Mouse (Mus musculus) E14TG2a.4 (cell line): ENCODE measurements around the gene Plcd3.

ENCODE experiments used
- CTCF ChIP-seq: conservative IDR thresholded peaks from 2 replicates; pipeline ENCODE4 v1.5.1; 2014; ENCODE audit warnings: low read length
- NANOG ChIP-seq: IDR thresholded peaks from 2 replicates; pipeline ENCODE4 v1.6.1; 2014; ENCODE audit warnings: borderline replicate concordance, low read length, mixed read lengths
- POU5F1 ChIP-seq: IDR thresholded peaks from 2 replicates; pipeline ENCODE4 v1.6.1; 2014; ENCODE audit warnings: low read length, borderline replicate concordance

DNA sequence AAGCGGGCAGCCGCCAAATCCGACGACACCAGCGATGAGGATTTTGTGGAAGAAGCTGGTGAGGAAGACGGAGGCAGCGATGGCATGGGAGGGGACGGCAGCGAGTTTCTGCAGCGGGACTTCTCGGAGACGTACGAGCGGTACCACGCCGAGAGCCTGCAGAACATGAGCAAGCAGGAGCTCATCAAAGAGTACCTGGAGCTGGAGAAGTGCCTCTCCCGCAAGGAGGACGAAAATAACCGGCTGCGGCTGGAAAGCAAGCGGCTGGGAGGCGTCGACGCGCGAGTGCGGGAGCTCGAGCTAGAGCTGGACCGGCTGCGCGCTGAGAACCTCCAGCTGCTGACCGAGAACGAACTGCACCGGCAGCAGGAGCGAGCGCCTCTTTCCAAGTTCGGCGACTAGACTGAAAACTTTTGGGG, 16.1 kb upstream of the Plcd3 start:
- no peak for TF ChIP-seq CTCF
- TF ChIP-seq NANOG, result no peak
- no peak for TF ChIP-seq POU5F1
